Mouse (Mus musculus) heart, embryonic 12.5 days (tissue): ENCODE results near the gene P2rx7. TPM values are rescaled to one million over a fixed set of nuclear protein-coding genes. Genes with fewer than 3 reads are reported as not detected.

Source experiments
- ATAC-seq: fragments of 200-750 bp; cut with Nextera tagmentation; 2 replicates; pipeline ENCODE4 v1.8.0; 2017; ENCODE audit warnings: moderate TSS enrichment, moderate library complexity; ENCODE audit not compliant: insufficient number of reproducible peaks, low FRiP score
- H3K27ac ChIP-seq: fragments of 300-500 bp; sonication (generic); 2 replicates; pipeline ENCODE4 v1.5.1; 2016; ENCODE audit warnings: mild to moderate bottlenecking, moderate library complexity; ENCODE audit not compliant: poor library complexity, severe bottlenecking
- H3K27me3 ChIP-seq: fragments of 300-500 bp; sonication (generic); replicated peaks from 2 replicates; pipeline ENCODE4 v1.6.1; 2016; ENCODE audit warnings: mild to moderate bottlenecking, moderate library complexity
- H3K36me3 ChIP-seq: fragments of 300-500 bp; sonication (generic); 2 replicates; pipeline ENCODE4 v1.6.1; 2016; ENCODE audit warnings: mild to moderate bottlenecking, moderate library complexity
- H3K4me1 ChIP-seq: fragments of 300-500 bp; sonication (generic); replicated peaks from 2 replicates; pipeline ENCODE4 v1.6.1; 2016; ENCODE audit warnings: mild to moderate bottlenecking
- H3K4me2 ChIP-seq: fragments of 300-500 bp; sonication (generic); 2 replicates; pipeline ENCODE4 v1.6.1; 2016; ENCODE audit warnings: mild to moderate bottlenecking, moderate library complexity
- H3K4me3 ChIP-seq: fragments of 300-500 bp; sonication (generic); 2 replicates; pipeline ENCODE4 v1.5.1; 2016; ENCODE audit warnings: mild to moderate bottlenecking
- H3K9ac ChIP-seq: fragments of 300-500 bp; sonication (generic); 2 replicates; pipeline ENCODE4 v1.6.1; 2016; ENCODE audit warnings: mild to moderate bottlenecking, moderate library complexity
- H3K9me3 ChIP-seq: fragments of 300-500 bp; sonication (generic); replicated peaks from 2 replicates; pipeline ENCODE4 v1.6.1; 2016; ENCODE audit warnings: mild to moderate bottlenecking, moderate library complexity
- WGBS: fragments of 180-500 bp; shearing (Covaris S2); methylation state at CpG from one replicate; pipeline ENCODE4 v1.1.7; 2016; 5-methylcytosine and 5-hydroxymethylcytosine counted together
- microRNA-seq: library from miRNA; unstranded; fragments of <30 nt; microRNA quantifications from one replicate; pipeline ENCODE4, GENCODE M21; 2017
- polyA plus RNA-seq: library from polyadenylated mRNA; unstranded; fragments of >200 nt; fragmentation: Nextera tagmentation; extraction: Ambion mirVana; gene quantifications from 2 replicates; pipeline ENCODE4 v1.2.1, GENCODE M21; 2016

The P2rx7 gene
- polyA plus RNA-seq, 1 experiment from 2014 or later: 0.91 TPM

DNA sequence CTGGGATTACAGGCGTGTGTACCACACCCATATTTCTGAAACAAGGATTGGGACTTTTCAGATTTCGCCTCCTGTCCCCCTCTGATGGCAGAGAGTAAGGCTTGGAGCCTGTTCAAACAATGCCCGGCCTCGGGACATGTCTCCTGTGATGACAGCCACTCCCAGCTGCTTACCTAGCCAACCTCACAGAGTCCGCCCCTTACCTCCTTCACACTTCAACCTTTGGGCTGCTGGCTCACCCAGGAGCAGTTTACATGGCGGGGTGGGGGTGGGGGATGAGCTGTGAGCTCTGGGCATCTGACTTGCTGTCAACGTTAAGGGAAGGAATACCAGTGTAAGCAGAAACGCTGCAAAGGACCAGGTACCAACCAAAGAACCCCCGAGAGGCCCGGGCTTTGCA, 87.1 kb downstream of the P2rx7 start:
- H3K27me3 ChIP-seq: no peaks in the 10 kb centered on the region
- ATAC-seq: no peak
- H3K9me3 ChIP-seq: no peaks in the 10 kb centered on the region
- no peak overlapping the region for H3K4me3 ChIP-seq
- no peak overlapping the region for H3K9ac ChIP-seq
- no peak overlapping the region for H3K27ac ChIP-seq
- 79% methylated on average over 10 of the region's 10 CpGs for WGBS
- H3K36me3 ChIP-seq: peaks cover 4% of the 10 kb centered on the region; the same call in 1 of the 2 replicates
- H3K4me1 ChIP-seq: peaks cover 31% of the 10 kb centered on the region
- no peak overlapping the region for H3K4me2 ChIP-seq

GRCm38 (mm10) chr5:122731321-122731720, 87.6 kb downstream of the P2rx7 start:
- 68% methylated on average over 8 of the region's 8 CpGs for WGBS
- Histone ChIP-seq H3K36me3 (peaks cover 4% of the 10 kb centered on the region; the same call in 1 of the 2 replicates), H3K9ac (no peak overlapping the region), H3K4me3 (no peak overlapping the region), H3K27me3 (no peaks in the 10 kb centered on the region), H3K4me2 (no peak overlapping the region; the same call in 1 of the 2 replicates), H3K9me3 (no peaks in the 10 kb centered on the region), H3K27ac (peak overlapping the region; percentile 78), H3K4me1 (peaks cover 28% of the 10 kb centered on the region)
- no peak for ATAC-seq

DNA sequence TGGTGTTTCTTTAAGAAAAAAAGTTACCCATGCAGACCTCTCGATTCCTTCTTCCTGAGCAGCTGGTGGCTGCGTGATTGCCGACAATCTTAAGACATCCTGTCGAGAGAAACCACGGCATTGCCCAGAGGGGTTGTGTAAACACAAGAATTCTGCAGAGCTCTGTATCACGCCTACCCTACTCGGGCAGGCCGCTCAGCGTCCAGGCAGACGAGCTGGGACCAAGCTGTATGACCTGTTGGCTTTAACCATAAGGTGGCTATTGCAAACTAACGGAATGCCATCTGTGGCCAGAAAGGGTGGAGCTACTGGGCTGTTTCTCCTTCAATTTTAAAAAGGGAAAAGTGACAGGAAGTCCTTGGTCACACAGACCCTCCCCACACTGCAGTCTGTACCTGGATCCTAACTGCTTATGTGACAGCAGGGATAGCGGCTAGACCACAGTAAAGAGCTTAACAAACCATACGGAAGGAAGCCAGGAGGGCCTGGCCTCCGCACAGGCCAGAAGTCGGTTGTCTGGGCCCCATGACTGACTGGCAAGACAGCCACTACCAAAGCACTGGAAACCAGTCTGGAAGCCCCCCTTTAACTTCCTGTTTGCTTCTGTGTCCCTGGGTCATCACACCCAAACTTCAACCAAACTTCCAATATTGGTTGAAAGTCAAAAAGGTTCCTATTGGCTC, 88.4 kb downstream of the P2rx7 start:
- WGBS: 32% methylated on average over 15 of the region's 15 CpGs
- Histone ChIP-seq H3K4me3 (no peak overlapping the region), H3K9ac (no peak overlapping the region), H3K36me3 (peaks cover 11% of the 10 kb centered on the region), H3K4me1 (peaks cover 28% of the 10 kb centered on the region), H3K4me2 (peak overlapping the region; percentile 19), H3K27me3 (no peaks in the 10 kb centered on the region), H3K9me3 (no peaks in the 10 kb centered on the region), H3K27ac (peak overlapping the region; percentile 78)
- peak; percentile 66; the same call in 1 of the 2 replicates for ATAC-seq

DNA sequence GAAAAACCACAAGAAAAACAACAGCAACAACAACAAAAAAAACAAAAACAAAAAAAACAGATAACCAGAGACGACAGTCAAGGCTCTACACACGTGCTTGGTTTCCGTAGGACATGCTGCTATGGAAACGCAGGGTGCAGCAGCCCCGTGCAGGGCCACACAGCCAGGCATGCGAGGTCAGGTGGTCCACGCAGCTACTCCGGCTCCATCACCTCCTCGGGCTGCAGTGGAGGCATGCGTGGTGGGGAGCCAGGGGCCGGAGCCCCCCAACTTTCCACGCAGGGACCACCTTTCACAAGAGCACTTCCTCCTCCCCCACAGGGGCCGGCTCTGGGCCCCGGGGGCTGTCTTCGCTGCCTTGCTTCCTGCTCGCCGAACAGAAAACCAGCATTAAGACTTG, 90.2 kb downstream of the P2rx7 start:
- Histone ChIP-seq H3K9ac (no peak overlapping the region), H3K27ac (no peak overlapping the region), H3K4me2 (peak overlapping the region; percentile 42), H3K9me3 (no peaks in the 10 kb centered on the region), H3K4me3 (no peak overlapping the region), H3K27me3 (no peaks in the 10 kb centered on the region), H3K36me3 (peaks cover 14% of the 10 kb centered on the region), H3K4me1 (peaks cover 28% of the 10 kb centered on the region)
- WGBS: 66% methylated on average over 17 of the region's 17 CpGs
- no peak for ATAC-seq

GRCm38 (mm10) chr5:122735853-122736252, 92.1 kb downstream of the P2rx7 start:
- Histone ChIP-seq H3K4me2 (no peak overlapping the region), H3K9me3 (no peaks in the 10 kb centered on the region), H3K4me1 (peaks cover 21% of the 10 kb centered on the region), H3K27ac (no peak overlapping the region), H3K36me3 (peaks cover 14% of the 10 kb centered on the region), H3K4me3 (no peak overlapping the region), H3K9ac (no peak overlapping the region), H3K27me3 (no peaks in the 10 kb centered on the region)
- WGBS: 87% methylated on average over 7 of the region's 7 CpGs
- ATAC-seq: no peak

DNA sequence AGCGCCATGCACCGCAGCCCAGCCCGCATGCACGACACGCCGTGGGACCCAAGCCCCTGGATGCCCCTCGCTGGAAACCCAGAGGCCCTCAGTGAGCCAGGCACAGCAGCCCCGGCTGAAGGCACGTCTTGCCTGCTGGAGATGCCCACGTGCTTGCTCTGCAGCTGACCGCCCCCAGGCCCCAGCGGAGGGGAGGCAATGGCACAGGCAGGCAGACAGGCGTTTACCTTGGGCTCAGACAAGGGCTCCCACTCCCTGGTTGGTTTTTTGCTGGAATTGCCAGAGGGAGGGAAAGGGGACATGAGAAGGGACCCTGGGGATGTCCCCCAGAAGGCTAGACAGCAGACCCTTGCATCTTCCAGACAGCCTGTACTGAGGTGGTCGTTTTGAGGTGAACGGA, 93.0 kb downstream of the P2rx7 start:
- H3K27ac ChIP-seq: no peak overlapping the region
- peak; percentile 19; the same call in 1 of the 2 replicates for ATAC-seq
- H3K27me3 ChIP-seq: no peaks in the 10 kb centered on the region
- H3K36me3 ChIP-seq: peaks cover 22% of the 10 kb centered on the region
- H3K4me3 ChIP-seq: no peak overlapping the region
- 90% methylated on average over 15 of the region's 15 CpGs for WGBS
- H3K4me1 ChIP-seq: peaks cover 15% of the 10 kb centered on the region
- H3K9ac ChIP-seq: no peak overlapping the region
- H3K9me3 ChIP-seq: no peaks in the 10 kb centered on the region
- no peak overlapping the region for H3K4me2 ChIP-seq

Small RNA genes within 50 kb of the gene (microRNA-seq; reads per million reads assigned to microRNA genes)
- not detected for gene Mir8115

Other genes starting within 250 kb of the P2rx7 start
- 32.0 and 35.4 TPM in 2 replicates for gene Anapc7, start 222.2 kb upstream of the P2rx7 start, polyA plus RNA-seq
- gene Atp2a2, start 141.7 kb upstream of the P2rx7 start, polyA plus RNA-seq: 414 and 424 TPM in 2 replicates
- gene Ift81, start 29.4 kb upstream of the P2rx7 start, polyA plus RNA-seq: 25.2 and 30.0 TPM in 2 replicates
- gene P2rx4, start 63.6 kb downstream of the P2rx7 start, polyA plus RNA-seq: 15.6 and 17.5 TPM in 2 replicates
- gene Camkk2, start 135.5 kb downstream of the P2rx7 start, polyA plus RNA-seq: 18.4 and 19.4 TPM in 2 replicates
- 342 and 343 TPM in 2 replicates for gene Anapc5, start 177.4 kb downstream of the P2rx7 start, polyA plus RNA-seq
- 26.2 and 32.4 TPM in 2 replicates for gene Rnf34, start 206.1 kb downstream of the P2rx7 start, polyA plus RNA-seq